Mouse (Mus musculus): ENCODE data around the gene Pex14. TPM values are rescaled to one million over a fixed set of nuclear protein-coding genes. Genes with fewer than 3 reads are reported as not detected.

The Pex14 gene
- polyA plus RNA-seq, 1 experiment from 2014 or later = 63.9 TPM

DNA sequence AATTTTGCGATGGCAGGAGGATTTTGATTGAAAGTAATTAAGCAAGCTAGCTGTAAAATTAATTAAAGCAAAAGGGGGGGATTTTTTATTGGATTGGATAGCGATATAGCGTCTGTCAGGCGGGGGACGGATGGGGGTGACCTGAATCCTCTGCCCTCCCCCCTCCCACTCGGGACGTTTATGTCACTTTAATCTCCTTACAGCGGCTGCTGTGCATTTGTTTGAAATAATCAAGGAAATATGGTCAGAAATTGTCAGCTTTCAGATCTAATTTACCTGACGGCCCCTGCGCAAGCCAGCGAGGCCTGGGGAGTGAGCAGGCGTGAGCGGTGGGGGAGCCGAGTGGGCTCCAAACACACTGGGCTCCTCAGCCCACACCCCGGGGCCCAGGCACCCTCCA is 183.8 kb downstream of the Pex14 start:
- no peak overlapping the region for H3K4me3 ChIP-seq (ENCODE audit: low read length)
- no peaks in the 10 kb centered on the region for H3K36me3 ChIP-seq (ENCODE audit: control insufficient read depth, insufficient read depth, low read length)
- 61% methylated on average over 15 of the region's 15 CpGs for WGBS
- H3K4me2 ChIP-seq (ENCODE audit: low read length) = no peak overlapping the region
- H3K27me3 ChIP-seq (replicated peaks; ENCODE audit: control insufficient read depth, insufficient read depth, low read length) = peaks cover 4% of the 10 kb centered on the region
- peaks cover 10% of the 10 kb centered on the region for H3K4me1 ChIP-seq (ENCODE audit: control insufficient read depth, insufficient read depth, low read depth, low read length)
- no peak for ATAC-seq
- H3K9me3 ChIP-seq (ENCODE audit: control insufficient read depth, low read length) = no peaks in the 10 kb centered on the region
- H3K27ac ChIP-seq (ENCODE audit: low read depth, low read length) = no peak overlapping the region
- no peak overlapping the region for H3K9ac ChIP-seq (ENCODE audit: low read depth, low read length)

DNA sequence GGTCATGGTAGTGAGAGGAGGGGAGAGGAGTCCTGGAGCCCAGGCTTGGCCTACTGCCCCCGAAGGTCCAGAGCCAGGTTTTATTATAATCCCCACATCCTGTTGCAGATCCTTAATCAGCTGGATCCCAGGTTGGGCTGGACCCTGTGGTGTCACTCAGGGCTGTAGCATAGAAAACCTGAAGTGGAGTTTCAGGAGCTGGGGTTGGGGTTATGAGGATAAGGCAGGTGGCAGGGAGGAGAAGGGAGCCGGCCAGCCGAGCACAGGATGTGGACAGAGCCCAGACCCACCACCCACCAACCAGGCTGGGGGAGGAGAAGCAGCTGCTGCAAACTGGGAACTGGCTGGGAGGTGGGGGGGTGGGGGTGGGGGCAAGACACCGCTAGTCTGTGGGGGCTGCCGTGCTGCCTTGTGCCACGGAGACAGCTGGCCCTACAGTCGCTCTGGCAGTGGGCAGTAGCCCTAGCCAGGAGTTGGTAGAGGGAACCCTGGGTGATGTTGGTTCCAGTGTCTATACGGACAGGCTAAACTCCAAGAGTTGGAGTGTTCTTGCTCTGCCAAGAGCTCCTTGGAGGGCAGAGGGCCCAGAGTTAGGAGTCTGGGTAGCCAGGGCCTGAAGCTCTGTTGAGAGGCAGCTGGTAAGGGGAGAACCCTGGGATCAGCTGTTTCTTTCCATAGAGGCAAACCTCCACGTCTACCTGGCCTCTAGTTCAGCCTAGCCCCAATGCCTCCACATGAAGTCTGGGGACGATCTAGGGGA is 184.6 kb downstream of the Pex14 start:
- 33% methylated on average over 7 of the region's 10 CpGs for WGBS
- no peak overlapping the region for H3K4me2 ChIP-seq (ENCODE audit: low read length)
- H3K9ac ChIP-seq (ENCODE audit: low read depth, low read length) = no peak overlapping the region
- H3K27me3 ChIP-seq (replicated peaks; ENCODE audit: control insufficient read depth, insufficient read depth, low read length) = peaks cover 4% of the 10 kb centered on the region
- no peak overlapping the region for H3K4me3 ChIP-seq (ENCODE audit: low read length)
- H3K27ac ChIP-seq (ENCODE audit: low read depth, low read length) = peak overlapping the region; percentile 30; the same call in 1 of the 2 replicates
- no peaks in the 10 kb centered on the region for H3K36me3 ChIP-seq (ENCODE audit: control insufficient read depth, insufficient read depth, low read length)
- H3K9me3 ChIP-seq (ENCODE audit: control insufficient read depth, low read length) = no peaks in the 10 kb centered on the region
- ATAC-seq = peak; percentile 74
- peaks cover 6% of the 10 kb centered on the region; the same call in 1 of the 2 replicates for H3K4me1 ChIP-seq (ENCODE audit: control insufficient read depth, insufficient read depth, low read depth, low read length)

DNA sequence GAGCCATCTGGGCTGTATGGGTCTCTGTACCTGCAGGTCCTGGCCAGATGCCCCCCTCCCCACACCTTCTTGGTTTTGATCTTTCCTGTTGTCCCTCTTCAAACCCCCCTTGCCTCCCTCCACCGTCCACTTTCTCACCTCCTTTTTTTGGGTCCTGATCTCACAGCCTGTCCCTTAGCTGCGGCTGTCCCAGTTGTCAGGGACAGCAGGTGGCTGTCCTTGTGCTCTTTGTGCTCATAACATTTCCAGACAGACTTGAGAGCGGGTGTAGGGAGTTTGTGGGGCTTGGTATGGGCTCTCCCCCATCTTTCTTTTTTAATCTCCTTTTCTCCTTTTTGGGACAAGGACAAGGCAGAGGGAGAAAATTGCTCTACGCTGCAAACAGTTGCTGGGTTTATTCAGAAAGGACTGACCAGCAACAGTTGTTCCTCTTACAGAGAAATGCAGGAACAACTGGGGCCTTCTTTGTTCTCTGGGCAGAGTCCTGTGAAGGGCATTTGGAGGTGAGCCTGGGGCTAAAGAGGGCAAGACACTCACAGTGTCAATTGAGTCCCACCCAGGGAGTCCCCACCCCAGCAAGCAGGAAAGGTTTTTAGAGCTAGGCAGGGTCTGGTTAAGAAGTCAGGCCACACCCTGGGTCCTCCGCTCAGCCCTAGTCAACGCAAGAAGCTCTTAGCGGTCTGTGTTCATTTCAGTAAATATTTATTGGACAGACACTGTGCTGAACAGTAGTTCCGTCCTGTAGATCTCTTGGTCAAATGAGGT is 186.7 kb downstream of the Pex14 start:
- H3K27me3 ChIP-seq (replicated peaks; ENCODE audit: control insufficient read depth, insufficient read depth, low read length) = peaks cover 2% of the 10 kb centered on the region
- WGBS = 64% methylated on average over 8 of the region's 8 CpGs
- H3K9ac ChIP-seq (ENCODE audit: low read depth, low read length) = no peak overlapping the region
- H3K9me3 ChIP-seq (ENCODE audit: control insufficient read depth, low read length) = no peaks in the 10 kb centered on the region
- H3K36me3 ChIP-seq (ENCODE audit: control insufficient read depth, insufficient read depth, low read length) = no peaks in the 10 kb centered on the region
- no peak overlapping the region for H3K4me2 ChIP-seq (ENCODE audit: low read length)
- no peak overlapping the region for H3K4me3 ChIP-seq (ENCODE audit: low read length)
- peaks cover 10% of the 10 kb centered on the region; the same call in 1 of the 2 replicates for H3K4me1 ChIP-seq (ENCODE audit: control insufficient read depth, insufficient read depth, low read depth, low read length)
- no peak overlapping the region for H3K27ac ChIP-seq (ENCODE audit: low read depth, low read length)
- no peak for ATAC-seq

DNA sequence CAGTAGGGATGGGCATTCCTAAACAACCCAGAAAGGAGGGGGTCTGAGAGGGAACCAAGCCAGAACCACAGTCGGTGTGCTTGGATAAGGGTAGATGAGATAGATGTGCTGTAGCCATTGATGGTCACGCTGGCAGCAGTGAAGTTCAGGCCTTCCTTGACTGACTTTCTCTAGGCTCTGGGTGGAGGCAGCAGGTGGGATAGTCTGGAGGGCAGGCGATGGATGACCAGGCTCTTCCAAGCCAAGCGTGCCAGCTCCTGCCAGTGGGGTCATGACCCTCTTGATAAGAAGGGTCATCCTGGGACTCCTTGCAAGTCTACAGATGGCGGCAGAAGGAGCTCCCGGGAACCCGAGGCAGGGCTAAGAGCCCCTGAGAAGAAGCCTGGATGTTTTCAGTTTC is 187.5 kb downstream of the Pex14 start:
- no peak overlapping the region for H3K4me2 ChIP-seq (ENCODE audit: low read length)
- WGBS = 55% methylated on average over 7 of the region's 7 CpGs
- peaks cover 10% of the 10 kb centered on the region; the same call in 1 of the 2 replicates for H3K4me1 ChIP-seq (ENCODE audit: control insufficient read depth, insufficient read depth, low read depth, low read length)
- no peak overlapping the region for H3K9ac ChIP-seq (ENCODE audit: low read depth, low read length)
- no peaks in the 10 kb centered on the region for H3K9me3 ChIP-seq (ENCODE audit: control insufficient read depth, low read length)
- no peak overlapping the region for H3K4me3 ChIP-seq (ENCODE audit: low read length)
- no peak overlapping the region for H3K27ac ChIP-seq (ENCODE audit: low read depth, low read length)
- no peak for ATAC-seq
- H3K36me3 ChIP-seq (ENCODE audit: control insufficient read depth, insufficient read depth, low read length) = no peaks in the 10 kb centered on the region
- H3K27me3 ChIP-seq (replicated peaks; ENCODE audit: control insufficient read depth, insufficient read depth, low read length) = peaks cover 2% of the 10 kb centered on the region

Other genes with a start within 250 kb of the Pex14 start
- gene Dffa, start 4.3 kb upstream of the Pex14 start, polyA plus RNA-seq (2015; fragmentation: Nextera tagmentation; extraction: Ambion mirVana) = 24.6 and 25.6 TPM in 2 replicates
- 0.41 and 0.64 TPM in 2 replicates for gene Cort, start 26.9 kb upstream of the Pex14 start, polyA plus RNA-seq (2015; fragmentation: Nextera tagmentation; extraction: Ambion mirVana)
- gene Cenps, start 37.8 kb upstream of the Pex14 start, polyA plus RNA-seq (2015; fragmentation: Nextera tagmentation; extraction: Ambion mirVana) = 18.9 TPM in 2 replicates
- 122 and 123 TPM in 2 replicates for gene Pgd, start 66.9 kb upstream of the Pex14 start, polyA plus RNA-seq (2015; fragmentation: Nextera tagmentation; extraction: Ambion mirVana)
- 99.4 and 119 TPM in 2 replicates for gene Kif1b, start 207.8 kb upstream of the Pex14 start, polyA plus RNA-seq (2015; fragmentation: Nextera tagmentation; extraction: Ambion mirVana)